Mouse (Mus musculus) bone marrow, adult 2 months (tissue): ENCODE data around the gene Gm45716.

Experiments
- CTCF ChIP-seq: fragments of 200-500 bp; IDR thresholded peaks from 2 replicates; pipeline ENCODE4 v1.5.1; 2011; ENCODE audit warnings: low read length, control low read depth; ENCODE audit not compliant: control insufficient read depth, insufficient read depth
- POLR2A ChIP-seq: fragments of 200-500 bp; IDR thresholded peaks from 2 replicates; pipeline ENCODE4 v1.6.1; 2011; ENCODE audit warnings: low read depth, mild to moderate bottlenecking, control low read depth, low read length, borderline replicate concordance; ENCODE audit not compliant: control insufficient read depth

DNA sequence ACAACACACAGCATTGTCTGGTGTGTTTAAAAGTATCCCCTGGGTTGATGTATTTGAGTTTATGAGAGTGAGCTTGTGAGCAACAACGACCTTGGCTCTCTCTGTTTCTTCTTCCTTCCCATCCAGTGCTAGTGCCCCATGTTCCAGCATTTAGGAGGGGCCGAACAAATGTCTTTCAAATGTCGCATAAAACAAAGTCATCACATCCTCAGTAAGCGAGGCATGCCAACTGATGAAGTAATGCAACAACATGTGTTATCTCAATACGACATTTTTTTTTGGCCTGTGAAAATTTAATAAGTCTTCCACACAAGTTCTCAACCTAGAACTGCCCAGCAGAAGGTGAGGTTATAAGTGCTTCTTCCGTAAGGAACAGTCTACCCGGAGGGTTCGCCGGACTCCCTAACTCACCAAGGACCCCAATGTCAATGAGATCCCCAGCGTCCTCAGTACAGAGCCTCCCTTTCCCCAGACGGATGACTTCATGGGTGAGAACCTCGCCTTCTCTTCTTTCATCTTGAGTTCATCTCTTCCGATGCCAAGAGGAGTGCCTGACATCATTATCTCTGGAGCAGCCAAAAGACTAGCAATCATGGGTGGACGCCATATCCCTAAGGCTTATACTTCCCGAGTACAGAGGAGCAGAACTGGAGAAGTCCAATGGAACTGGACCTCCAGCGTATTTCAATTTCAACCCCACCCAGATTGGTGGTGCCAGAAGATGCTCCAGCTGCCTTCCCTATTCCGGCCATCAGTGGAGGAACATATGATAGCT is 41.2 kb upstream of the Gm45716 start:
- TF ChIP-seq CTCF (no peak), POLR2A (no peak)
